Mouse (Mus musculus) kidney, adult 2 months (tissue): ENCODE data around the gene Ywhae.

Experiments
- CTCF ChIP-seq: fragments of 200-500 bp; conservative IDR thresholded peaks from 2 replicates; pipeline ENCODE4 v1.5.1; 2011; ENCODE audit warnings: low read depth, mild to moderate bottlenecking, control low read depth, low read length, moderate library complexity, mixed read lengths; ENCODE audit not compliant: insufficient read depth, insufficient read length
- POLR2A ChIP-seq: fragments of 200-500 bp; IDR thresholded peaks from one replicate; pipeline ENCODE4 v1.6.1; 2011; ENCODE audit warnings: low read depth, low read length, control low read depth

GRCm38 (mm10) chr11:75810526-75810925 is 77.9 kb downstream of the Ywhae start:
- TF ChIP-seq CTCF, result no peak
- no peak for TF ChIP-seq POLR2A
